Mouse (Mus musculus) megakaryocyte, embryonic 14.5 days (primary cell): ENCODE data around the gene Ap1ar.

ENCODE experiments used
- FLI1 ChIP-seq: IDR thresholded peaks from 2 replicates; pipeline ENCODE4 v1.6.1; 2012; ENCODE audit warnings: low read length, inconsistent platforms, mixed read lengths
- GATA1 ChIP-seq: IDR thresholded peaks from 3 replicates; pipeline ENCODE4 v1.6.1; 2012; ENCODE audit warnings: mixed read lengths, low read length, inconsistent platforms, borderline replicate concordance

DNA sequence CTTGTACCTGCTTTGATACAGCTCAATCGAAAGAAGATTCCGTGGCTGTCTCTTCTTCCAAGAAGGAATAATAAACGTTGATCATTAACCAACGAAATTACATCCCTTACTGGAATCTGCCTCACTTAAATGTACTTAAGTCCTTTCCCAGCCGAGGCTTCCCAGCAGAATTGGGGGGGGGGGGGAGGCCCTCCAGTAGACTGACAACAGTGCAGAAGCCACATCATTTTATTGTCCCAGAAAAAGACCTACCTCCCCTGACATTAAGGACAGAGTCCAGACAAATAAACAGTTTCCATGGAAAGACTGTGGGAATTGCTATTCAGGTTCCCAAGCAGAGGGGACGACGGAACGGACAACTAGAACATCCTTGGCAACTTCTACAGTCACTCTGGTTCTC is 48.4 kb downstream of the Ap1ar start:
- TF ChIP-seq GATA1 (no peak), FLI1 (no peak)
